Mouse (Mus musculus) MEL-GATA-1-ER (cell line): ENCODE measurements around the gene L3mbtl4.

Experiments
- DNase-seq: peaks from one replicate; pipeline ENCODE4 v3.0.0-alpha.2; 2012; ENCODE audit warnings: low read depth; ENCODE audit errors: extremely low read depth

L3mbtl4 gene

GRCm38 (mm10) chr17:68273527-68273926, at the start of gene L3mbtl4:
Gene L3mbtl4, plus strand, starts transcription at chr17:68273797.
- no peak for DNase-seq

- DNase-seq = no peak
Measured at GRCm38 (mm10) chr17:68230484-68230883, 43.1 kb upstream of the L3mbtl4 start.

- DNase-seq = no peak
Measured at GRCm38 (mm10) chr17:68235380-68235779, 38.2 kb upstream of the L3mbtl4 start.

- no peak for DNase-seq
Measured at GRCm38 (mm10) chr17:68236992-68237391, 36.6 kb upstream of the L3mbtl4 start.

- DNase-seq = no peak
Measured at GRCm38 (mm10) chr17:68240171-68240570, 33.4 kb upstream of the L3mbtl4 start.

- DNase-seq = no peak
Measured at GRCm38 (mm10) chr17:68264835-68265557, 8.6 kb upstream of the L3mbtl4 start.

GRCm38 (mm10) chr17:68273954-68274353, 357 bp downstream of the L3mbtl4 start:
- no peak for DNase-seq

- DNase-seq = no peak
Measured at GRCm38 (mm10) chr17:68275138-68275537, 1.5 kb downstream of the L3mbtl4 start.

GRCm38 (mm10) chr17:68280915-68281314, 7.3 kb downstream of the L3mbtl4 start:
- DNase-seq = no peak

- DNase-seq = no peak
Measured at GRCm38 (mm10) chr17:68285119-68285782, 11.7 kb downstream of the L3mbtl4 start.

- no peak for DNase-seq
Measured at GRCm38 (mm10) chr17:68288094-68288493, 14.5 kb downstream of the L3mbtl4 start.

- DNase-seq = no peak
Measured at GRCm38 (mm10) chr17:68288699-68289098, 15.1 kb downstream of the L3mbtl4 start.

- no peak for DNase-seq
Measured at GRCm38 (mm10) chr17:68291713-68292364, 18.2 kb downstream of the L3mbtl4 start.

GRCm38 (mm10) chr17:68308381-68308780, 34.8 kb downstream of the L3mbtl4 start:
- DNase-seq = no peak

- no peak for DNase-seq
Measured at GRCm38 (mm10) chr17:68312286-68312927, 38.8 kb downstream of the L3mbtl4 start.

GRCm38 (mm10) chr17:68320940-68321339, 47.3 kb downstream of the L3mbtl4 start:
- DNase-seq = no peak

- DNase-seq = no peak
Measured at GRCm38 (mm10) chr17:68322607-68323006, 49.0 kb downstream of the L3mbtl4 start.

GRCm38 (mm10) chr17:68332225-68332624, 58.6 kb downstream of the L3mbtl4 start:
- DNase-seq = no peak

- no peak for DNase-seq
Measured at GRCm38 (mm10) chr17:68333382-68333781, 59.8 kb downstream of the L3mbtl4 start.

- DNase-seq = no peak
Measured at GRCm38 (mm10) chr17:68338917-68339553, 65.4 kb downstream of the L3mbtl4 start.

- DNase-seq = no peak
Measured at GRCm38 (mm10) chr17:68357687-68358086, 84.1 kb downstream of the L3mbtl4 start.
